Mouse (Mus musculus) MEL (cell line): Measurements from ENCODE around the gene Met. TPM values are rescaled to one million over a fixed set of nuclear protein-coding genes. Genes with fewer than 3 reads are reported as not detected.

ENCODE experiments used
- DNase-seq: peaks from one replicate; pipeline ENCODE4 v3.0.0; 2011; ENCODE audit warnings: low read depth, low spot score
- H3K27ac ChIP-seq: 2 replicates; pipeline ENCODE4 v1.5.1; 2012; ENCODE audit warnings: low read depth, mild to moderate bottlenecking, control low read depth, low read length, moderate library complexity; ENCODE audit not compliant: control insufficient read depth
- H3K27me3 ChIP-seq, 2 experiments: fragments of 150-350 bp in 1 of 2; sonication (generic) in 1 of 2; 2 replicates each; pipeline ENCODE4 v1.6.1; 2012; ENCODE audit warnings: low read length in 2 of 2, mild to moderate bottlenecking in 2 of 2, improper control_type of control experiment in 1 of 2, moderate library complexity in 1 of 2; ENCODE audit not compliant: insufficient read depth in 2 of 2, control insufficient read depth in 1 of 2
- H3K36me3 ChIP-seq, 2 experiments: 2 replicates each; pipeline ENCODE4 v1.6.1; 2012 to 2014; ENCODE audit warnings: low read length in 2 of 2, improper control_type of control experiment in 1 of 2, inconsistent platforms in 1 of 2, mild to moderate bottlenecking in 1 of 2; ENCODE audit not compliant: insufficient read depth in 2 of 2, control insufficient read depth in 1 of 2
- H3K4me1 ChIP-seq, 2 experiments: fragments of 150-350 bp in 1 of 2; sonication (generic) in 1 of 2; 2 replicates each; pipeline ENCODE4 v1.6.1; 2012; ENCODE audit warnings: low read length in 2 of 2, improper control_type of control experiment in 1 of 2, mild to moderate bottlenecking in 1 of 2; ENCODE audit not compliant: insufficient read depth in 2 of 2, control insufficient read depth in 1 of 2
- H3K4me3 ChIP-seq, 2 experiments: fragments of 150-350 bp in 1 of 2; sonication (generic) in 1 of 2; 2 replicates each; pipeline ENCODE4 v1.5.1; 2012; ENCODE audit warnings: low read depth in 2 of 2, low read length in 2 of 2, mild to moderate bottlenecking in 2 of 2, moderate library complexity in 2 of 2, control low read depth in 1 of 2, improper control_type of control experiment in 1 of 2; ENCODE audit not compliant: control insufficient read depth in 1 of 2, insufficient read depth in 1 of 2
- H3K79me2 ChIP-seq: 2 replicates; pipeline ENCODE4 v1.6.1; 2012; ENCODE audit warnings: mild to moderate bottlenecking, low read length, moderate library complexity; ENCODE audit not compliant: control insufficient read depth, poor library complexity, insufficient read depth
- H3K9ac ChIP-seq: 2 replicates; pipeline ENCODE4 v1.6.1; 2012; ENCODE audit warnings: low read depth, mild to moderate bottlenecking, control low read depth, low read length, moderate library complexity; ENCODE audit not compliant: control insufficient read depth, poor library complexity, severe bottlenecking
- H3K9me3 ChIP-seq: fragments of 150-350 bp; sonication (generic); replicated peaks from 2 replicates; pipeline ENCODE4 v1.6.1; 2012; ENCODE audit warnings: mild to moderate bottlenecking, low read length, improper control_type of control experiment, moderate library complexity; ENCODE audit not compliant: insufficient read depth
- BHLHE40 ChIP-seq: IDR thresholded peaks from 2 replicates; pipeline ENCODE4 v1.6.1; 2012; ENCODE audit warnings: low read depth, mild to moderate bottlenecking, inconsistent platforms, low read length, improper control_type of control experiment, borderline replicate concordance
- CTCF ChIP-seq, 3 experiments: IDR thresholded peaks in 2 of 3; conservative IDR thresholded peaks in 1 of 3; 2 replicates each; pipeline ENCODE4 v1.5.1; 2011 to 2012; ENCODE audit warnings: low read length in 3 of 3, low read depth in 2 of 3, mild to moderate bottlenecking in 2 of 3, improper control_type of control experiment in 1 of 3, inconsistent platforms in 1 of 3, mixed read lengths in 1 of 3, moderate library complexity in 1 of 3; ENCODE audit not compliant: control insufficient read depth in 1 of 3, insufficient read depth in 1 of 3, poor library complexity in 1 of 3, severe bottlenecking in 1 of 3
- E2F4 ChIP-seq: IDR thresholded peaks from 2 replicates; pipeline ENCODE4 v1.6.1; 2011; ENCODE audit warnings: low read depth, low read length, improper control_type of control experiment, borderline replicate concordance
- EP300 ChIP-seq, 2 experiments: IDR thresholded peaks; 2 replicates each; pipeline ENCODE4 v1.6.1; 2011; ENCODE audit warnings: improper control_type of control experiment in 2 of 2, low read length in 2 of 2, low read depth in 1 of 2, mild to moderate bottlenecking in 1 of 2
- GABPA ChIP-seq: IDR thresholded peaks from 2 replicates; pipeline ENCODE4 v1.6.1; 2012; ENCODE audit warnings: low read depth, mild to moderate bottlenecking, inconsistent platforms, low read length, improper control_type of control experiment, moderate library complexity
- GATA1 ChIP-seq: IDR thresholded peaks from 2 replicates; pipeline ENCODE4 v1.6.1; 2011; ENCODE audit warnings: low read depth, low read length, improper control_type of control experiment
- HCFC1 ChIP-seq: IDR thresholded peaks from 2 replicates; pipeline ENCODE4 v1.6.1; 2012; ENCODE audit warnings: low read depth, mild to moderate bottlenecking, inconsistent platforms, low read length, improper control_type of control experiment, moderate library complexity
- MAFK ChIP-seq: IDR thresholded peaks from 2 replicates; pipeline ENCODE4 v1.6.1; 2011; ENCODE audit warnings: low read depth, mild to moderate bottlenecking, low read length, improper control_type of control experiment, borderline replicate concordance
- MAX ChIP-seq: IDR thresholded peaks from 2 replicates; pipeline ENCODE4 v1.6.1; 2011; ENCODE audit warnings: low read length, improper control_type of control experiment
- MAZ ChIP-seq: IDR thresholded peaks from 2 replicates; pipeline ENCODE4 v1.6.1; 2012; ENCODE audit warnings: low read depth, mild to moderate bottlenecking, inconsistent platforms, low read length, improper control_type of control experiment
- MEF2A ChIP-seq: IDR thresholded peaks from 2 replicates; pipeline ENCODE4 v1.6.1; 2014; ENCODE audit warnings: low read depth, mild to moderate bottlenecking, inconsistent platforms, low read length, improper control_type of control experiment; ENCODE audit not compliant: poor library complexity, insufficient replicate concordance, severe bottlenecking; ENCODE audit errors: extremely low read depth
- MXI1 ChIP-seq: IDR thresholded peaks from 2 replicates; pipeline ENCODE4 v1.6.1; 2011; ENCODE audit warnings: mild to moderate bottlenecking, low read depth, low read length, improper control_type of control experiment
- MYB ChIP-seq: IDR thresholded peaks from 2 replicates; pipeline ENCODE4 v1.6.1; 2011; ENCODE audit warnings: mild to moderate bottlenecking, low read depth, low read length, improper control_type of control experiment
- MYC ChIP-seq: IDR thresholded peaks from 2 replicates; pipeline ENCODE4 v1.6.1; 2011; ENCODE audit warnings: low read depth, mild to moderate bottlenecking, low read length, improper control_type of control experiment, moderate library complexity
- POLR2AphosphoS2 ChIP-seq: IDR thresholded peaks from 2 replicates; pipeline ENCODE4 v1.6.1; 2011; ENCODE audit warnings: low read length, improper control_type of control experiment
- POLR2AphosphoS5 ChIP-seq: IDR thresholded peaks from 2 replicates; pipeline ENCODE4 v1.6.1; 2012; ENCODE audit warnings: low read depth, borderline replicate concordance, mild to moderate bottlenecking, inconsistent platforms, low read length, moderate library complexity, mixed read lengths
- RAD21 ChIP-seq: IDR thresholded peaks from 2 replicates; pipeline ENCODE4 v1.6.1; 2011; ENCODE audit warnings: mild to moderate bottlenecking, low read depth, low read length, improper control_type of control experiment
- RCOR1 ChIP-seq: IDR thresholded peaks from 2 replicates; pipeline ENCODE4 v1.6.1; 2012; ENCODE audit warnings: low read depth, mild to moderate bottlenecking, inconsistent platforms, low read length, improper control_type of control experiment
- SMC3 ChIP-seq: IDR thresholded peaks from 2 replicates; pipeline ENCODE4 v1.6.1; 2011; ENCODE audit warnings: low read depth, low read length, improper control_type of control experiment
- TAL1 ChIP-seq: IDR thresholded peaks from 2 replicates; pipeline ENCODE4 v1.6.1; 2012; ENCODE audit warnings: mild to moderate bottlenecking, inconsistent platforms, low read length, moderate library complexity, mixed read lengths
- TBP ChIP-seq: IDR thresholded peaks from 2 replicates; pipeline ENCODE4 v1.8.0; 2011; ENCODE audit warnings: low read depth, low read length, improper control_type of control experiment
- TCF12 ChIP-seq: IDR thresholded peaks from 2 replicates; pipeline ENCODE4 v1.6.1; 2014; ENCODE audit warnings: low read depth, mild to moderate bottlenecking, inconsistent platforms, low read length, improper control_type of control experiment, moderate library complexity
- UBTF ChIP-seq: IDR thresholded peaks from 2 replicates; pipeline ENCODE4 v1.6.1; 2012; ENCODE audit warnings: low read depth, mild to moderate bottlenecking, inconsistent platforms, low read length, improper control_type of control experiment, moderate library complexity, borderline replicate concordance; ENCODE audit not compliant: insufficient read depth
- USF2 ChIP-seq, 2 experiments: IDR thresholded peaks; 2 replicates each; pipeline ENCODE4 v1.6.1; 2011 to 2012; ENCODE audit warnings: improper control_type of control experiment in 2 of 2, low read length in 2 of 2, borderline replicate concordance in 1 of 2, inconsistent platforms in 1 of 2, low read depth in 1 of 2, mild to moderate bottlenecking in 1 of 2; ENCODE audit not compliant: insufficient read depth in 1 of 2
- ZC3H11A ChIP-seq: IDR thresholded peaks from 2 replicates; pipeline ENCODE4 v1.6.1; 2012; ENCODE audit warnings: low read depth, mild to moderate bottlenecking, inconsistent platforms, low read length, improper control_type of control experiment
- ZKSCAN1 ChIP-seq: IDR thresholded peaks from 2 replicates; pipeline ENCODE4 v1.6.1; 2012; ENCODE audit warnings: low read depth, mild to moderate bottlenecking, inconsistent platforms, low read length, improper control_type of control experiment, moderate library complexity
- ZMIZ1 ChIP-seq: IDR thresholded peaks from 2 replicates; pipeline ENCODE4 v1.6.1; 2012; ENCODE audit warnings: low read depth, mild to moderate bottlenecking, inconsistent platforms, low read length, improper control_type of control experiment, moderate library complexity
- polyA plus RNA-seq, 2 experiments: library from polyadenylated mRNA; stranded (reverse) in 1 of 2; unstranded in 1 of 2; fragments of >175 nt in 1 of 2; fragments of >200 nt in 1 of 2; gene quantifications; 2 replicates each; pipeline versions ENCODE4 v1.2.1 to v1.2.4; 2012; ENCODE audit warnings: low replicate concordance in 2 of 2, low read depth in 1 of 2; ENCODE audit not compliant: insufficient read length in 2 of 2, insufficient read depth in 1 of 2, missing spikeins in 1 of 2
- total RNA-seq: library from RNA; depleted of rRNA; stranded (reverse); fragments of 300-350 nt; gene quantifications from 2 replicates; pipeline ENCODE4 v1.2.3, GENCODE M21; 2012

Met gene
- total and polyA plus RNA-seq, 3 experiments, result not detected

GRCm38 (mm10) chr6:17606915-17607314 is 143.3 kb downstream of the Met start:
- no peak for TF ChIP-seq BHLHE40
- no peak for TF ChIP-seq EP300 (IDR thresholded peaks at IDR 0.05; ENCODE audit: low read depth in 1 of 2, low read length in 2 of 2)
- TF ChIP-seq RCOR1, result no peak
- no peak for TF ChIP-seq UBTF
- no peak for TF ChIP-seq ZC3H11A
- TF ChIP-seq HCFC1, result no peak
- no peak for TF ChIP-seq ZMIZ1
- TF ChIP-seq CTCF (IDR thresholded peaks at IDR 0.05 in 2 of 3, conservative IDR thresholded peaks at IDR 0.05 in 1 of 3; ENCODE audit: control insufficient read depth in 1 of 3, insufficient read depth in 1 of 3, low read depth in 2 of 3, low read length in 3 of 3, poor library complexity in 1 of 3, severe bottlenecking in 1 of 3), result no peak
- no peak for TF ChIP-seq USF2 (IDR thresholded peaks at IDR 0.05; ENCODE audit: borderline replicate concordance in 1 of 2, insufficient read depth in 1 of 2, low read depth in 1 of 2, low read length in 2 of 2)
- TF ChIP-seq E2F4, result no peak
- no peak for TF ChIP-seq TBP
- no peak for TF ChIP-seq RAD21
- no peak for TF ChIP-seq POLR2AphosphoS5
- no peak overlapping the region for H3K9ac ChIP-seq
- H3K27ac ChIP-seq, result no peak overlapping the region
- no peaks in the 10 kb centered on the region for H3K9me3 ChIP-seq
- no peaks in the 10 kb centered on the region for H3K36me3 ChIP-seq
- no peak overlapping the region for H3K4me3 ChIP-seq
- H3K79me2 ChIP-seq, result no peaks in the 10 kb centered on the region
- H3K27me3 ChIP-seq, result peaks cover 0 to 7% of the 10 kb centered on the region in 2 experiments; a peak in 2 of 4 replicates
- H3K4me1 ChIP-seq, result no peaks in the 10 kb centered on the region
- no peak for DNase-seq

DNA sequence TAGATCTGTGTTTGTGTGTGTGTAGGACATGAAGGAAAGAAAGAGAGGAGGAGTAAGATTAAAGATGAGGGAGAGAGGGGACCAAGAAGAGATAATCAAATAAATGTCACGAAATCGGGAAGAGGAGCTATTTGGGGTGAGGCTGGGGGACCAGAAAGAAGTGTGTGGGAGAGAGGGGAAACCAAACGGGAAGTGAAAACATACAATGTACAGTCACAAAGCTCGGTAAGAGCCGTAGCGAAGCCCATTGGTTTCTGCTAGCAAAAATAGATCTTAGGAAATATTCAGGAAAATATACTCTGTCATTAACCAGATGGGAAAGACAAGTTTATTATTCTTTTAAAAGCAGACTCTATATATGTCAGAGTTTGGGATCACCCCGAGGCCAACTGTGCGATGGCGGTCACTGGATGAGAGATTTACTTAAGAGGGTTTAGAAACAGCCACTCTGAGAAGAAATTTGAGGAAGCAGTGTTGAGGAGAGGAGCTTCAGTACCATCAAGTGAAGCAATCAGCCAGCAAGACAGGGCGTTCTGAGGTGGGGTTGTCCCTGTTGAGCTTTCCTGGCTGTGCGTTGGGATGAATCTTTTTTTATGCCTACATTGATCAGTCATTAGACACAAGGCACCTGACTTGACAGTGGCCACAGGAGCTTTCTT is 147.9 kb downstream of the Met start:
- TF ChIP-seq TCF12 (no peak), MAX (no peak), POLR2AphosphoS2 (no peak), MAZ (no peak), MEF2A (no peak), RAD21 (no peak), SMC3 (no peak), TAL1 (no peak), MYC (no peak), GABPA (no peak), GATA1 (no peak), ZKSCAN1 (no peak), BHLHE40 (no peak), MXI1 (no peak), MYB (no peak), ZC3H11A (no peak), MAFK (no peak), EP300 (IDR thresholded peaks at IDR 0.05; ENCODE audit: low read depth in 1 of 2, low read length in 2 of 2) (no peak)
- Histone ChIP-seq H3K27me3 (no peaks in the 10 kb centered on the region; a peak in 1 of 4 replicates), H3K79me2 (no peaks in the 10 kb centered on the region), H3K36me3 (no peaks in the 10 kb centered on the region), H3K9ac (no peak overlapping the region), H3K27ac (no peak overlapping the region), H3K4me3 (no peak overlapping the region), H3K9me3 (no peaks in the 10 kb centered on the region), H3K4me1 (no peaks in the 10 kb centered on the region)
- DNase-seq, result no peak
